Mouse (Mus musculus) erythroblast, embryonic 14.5 days (primary cell): Measurements from ENCODE around the gene Bad.

Experiments used
- GATA1 ChIP-seq: IDR thresholded peaks from 2 replicates; pipeline ENCODE4 v1.6.1; 2012; ENCODE audit warnings: low read length, inconsistent platforms, mixed read lengths
- TAL1 ChIP-seq: IDR thresholded peaks from 3 replicates; pipeline ENCODE4 v1.6.1; 2012; ENCODE audit warnings: low read length, inconsistent platforms, mixed read lengths

DNA sequence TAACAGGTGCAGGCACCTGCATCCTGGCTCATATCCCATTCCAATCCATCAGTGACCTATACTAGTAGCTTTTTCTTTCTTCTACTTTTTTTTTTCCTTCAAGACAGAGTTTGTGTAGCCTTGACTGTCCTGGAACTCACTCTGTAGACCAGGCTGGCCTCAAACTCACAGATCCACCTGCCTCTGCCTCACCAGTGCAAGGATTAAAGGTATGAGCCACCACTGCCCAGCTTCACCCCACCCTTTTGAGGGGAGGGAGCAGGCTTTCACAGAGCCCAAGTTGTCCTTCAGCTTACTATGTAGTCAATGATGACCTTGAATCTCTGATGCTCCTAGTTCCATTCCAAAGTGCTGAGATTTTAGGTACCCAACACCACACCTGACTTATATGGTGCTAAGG is 22.2 kb upstream of the Bad start:
- TF ChIP-seq GATA1 (no peak), TAL1 (no peak)
